Mouse (Mus musculus): ENCODE results near the gene Gm20425. TPM values are rescaled to one million over a fixed set of nuclear protein-coding genes. Genes with fewer than 3 reads are reported as not detected.

Gene Gm20425
- total and polyA plus RNA-seq, 3 experiments, result not detected

GRCm38 (mm10) chr9:103252906-103253305 is 22.8 kb upstream of the Gm20425 start:
- dilution Hi-C loops (cut with MboI; ENCODE audit: extremely low pct_ligation_motif_present, extremely low pct_unique_long_range_greater_than_20kb, low sequenced_read_pairs), result no loop called here

GRCm38 (mm10) chr9:103248618-103249017 is 18.5 kb upstream of the Gm20425 start:
- no peak overlapping the region for H3K4me2 ChIP-seq (ENCODE audit: insufficient read depth, low read depth, poor library complexity, severe bottlenecking)
- in situ Hi-C loops (cut with MboI; ENCODE audit: low pct_ligation_motif_present, low pct_unique_long_range_greater_than_20kb, low sequenced_read_pairs) (no loop called here), dilution Hi-C loops (cut with MboI; ENCODE audit: extremely low pct_ligation_motif_present, extremely low pct_unique_long_range_greater_than_20kb, low sequenced_read_pairs) (no loop called here)
- H3K9me3 ChIP-seq (replicated peaks; ENCODE audit: low read length), result peaks cover 4% of the 10 kb centered on the region
- TF ChIP-seq USF1 (IDR thresholded peaks at IDR 0.05; ENCODE audit: low read depth, low read length) (no peak), SIN3A (IDR thresholded peaks at IDR 0.05; ENCODE audit: low read length) (no peak), ZNF384 (IDR thresholded peaks at IDR 0.05; ENCODE audit: low read depth, low read length) (no peak), RAD21 (IDR thresholded peaks at IDR 0.05; ENCODE audit: low read depth, low read length) (no peak), MAX (IDR thresholded peaks at IDR 0.05; ENCODE audit: low read length) (no peak), CHD2 (IDR thresholded peaks at IDR 0.05; ENCODE audit: low read length) (no peak), IRF4 (IDR thresholded peaks at IDR 0.05; ENCODE audit: low read depth, low read length) (no peak), USF2 (conservative IDR thresholded peaks at IDR 0.05; ENCODE audit: low read depth, low read length) (no peak)
- H3K27ac ChIP-seq (ENCODE audit: insufficient read depth, low read depth), result no peak overlapping the region
- no peaks in the 10 kb centered on the region for H3K79me2 ChIP-seq (replicated peaks; ENCODE audit: control insufficient read depth, extremely low read depth, insufficient read depth, poor library complexity, severe bottlenecking)
- H3K4me1 ChIP-seq (ENCODE audit: control insufficient read depth in 1 of 2, insufficient read depth in 2 of 2), result no peaks in the 10 kb centered on the region
- H3K27me3 ChIP-seq (replicated peaks), result no peaks in the 10 kb centered on the region
- H3K4me3 ChIP-seq (replicated peaks in 1 of 3; ENCODE audit: low read depth in 2 of 3, low read length in 2 of 3, poor library complexity in 1 of 3), result no peak overlapping the region
- DNase-seq (ENCODE audit: extremely low read depth), result no peak
- H3K36me3 ChIP-seq (replicated peaks in 1 of 2; ENCODE audit: control insufficient read depth in 1 of 2, insufficient read depth in 1 of 2, low read length in 1 of 2), result no peaks in the 10 kb centered on the region
- no peak overlapping the region for H3K9ac ChIP-seq (ENCODE audit: insufficient read depth, low read depth)

More at GRCm38 (mm10) chr9:103252906-103253305, 22.8 kb upstream of the Gm20425 start:
- in situ Hi-C loops (cut with MboI; ENCODE audit: low pct_ligation_motif_present, low pct_unique_long_range_greater_than_20kb, low sequenced_read_pairs), result no loop called here
- no peaks in the 10 kb centered on the region for H3K4me1 ChIP-seq (ENCODE audit: control insufficient read depth in 1 of 2, insufficient read depth in 2 of 2)
- H3K9me3 ChIP-seq (replicated peaks; ENCODE audit: low read length), result peaks cover 5% of the 10 kb centered on the region
- H3K79me2 ChIP-seq (replicated peaks; ENCODE audit: control insufficient read depth, extremely low read depth, insufficient read depth, poor library complexity, severe bottlenecking), result no peaks in the 10 kb centered on the region
- H3K36me3 ChIP-seq (replicated peaks in 1 of 2; ENCODE audit: control insufficient read depth in 1 of 2, insufficient read depth in 1 of 2, low read length in 1 of 2), result no peaks in the 10 kb centered on the region
- no peak for DNase-seq (ENCODE audit: extremely low read depth)
- H3K4me3 ChIP-seq (replicated peaks in 1 of 3; ENCODE audit: low read depth in 2 of 3, low read length in 2 of 3, poor library complexity in 1 of 3), result no peak overlapping the region
- H3K27ac ChIP-seq (ENCODE audit: insufficient read depth, low read depth), result no peak overlapping the region
- no peak overlapping the region for H3K9ac ChIP-seq (ENCODE audit: insufficient read depth, low read depth)
- TF ChIP-seq KAT2A (IDR thresholded peaks at IDR 0.05; ENCODE audit: insufficient replicate concordance, low read length) (no peak), ZMIZ1 (IDR thresholded peaks at IDR 0.05; ENCODE audit: low read depth, low read length) (no peak), SMC3 (IDR thresholded peaks at IDR 0.05; ENCODE audit: low read depth, low read length) (no peak), CHD2 (IDR thresholded peaks at IDR 0.05; ENCODE audit: low read length) (no peak), MAZ (IDR thresholded peaks at IDR 0.05; ENCODE audit: low read depth, low read length) (no peak), POLR2A (IDR thresholded peaks at IDR 0.05; ENCODE audit: low read depth, low read length) (no peak), MYC (IDR thresholded peaks at IDR 0.05; ENCODE audit: low read depth, low read length) (no peak), NRF1 (IDR thresholded peaks at IDR 0.05; ENCODE audit: low read depth, low read length) (no peak), TBP (conservative IDR thresholded peaks at IDR 0.05; ENCODE audit: low read depth, low read length) (no peak), E2F4 (IDR thresholded peaks at IDR 0.05; ENCODE audit: insufficient replicate concordance, low read depth, low read length) (no peak), NELFE (IDR thresholded peaks at IDR 0.05; ENCODE audit: low read depth, low read length) (no peak), RAD21 (IDR thresholded peaks at IDR 0.05; ENCODE audit: low read depth, low read length) (no peak), MEF2A (IDR thresholded peaks at IDR 0.05; ENCODE audit: borderline replicate concordance, low read depth, low read length) (no peak)
- H3K4me2 ChIP-seq (ENCODE audit: insufficient read depth, low read depth, poor library complexity, severe bottlenecking), result no peak overlapping the region
- H3K27me3 ChIP-seq (replicated peaks), result no peaks in the 10 kb centered on the region
